Mouse (Mus musculus): ENCODE results near the gene Clcn6. TPM values are rescaled to one million over a fixed set of nuclear protein-coding genes. Genes with fewer than 3 reads are reported as not detected.
A peak's percentile ranks its signal among the peaks of the same experiment; 100 is the strongest.
"Not testable (repeated sequence)": the region's sequence is repeated elsewhere in the genome, so short reads cannot be mapped to it uniquely, and the experiment has no call there.

The Clcn6 gene
- total and polyA plus RNA-seq, 2 experiments from 2014 or later = 26.3 to 61.0 TPM

GRCm38 (mm10) chr4:148054961-148055695, 16.5 kb upstream of the Clcn6 start:
- H3K36me3 ChIP-seq (ENCODE audit: insufficient read depth) = peaks cover 79% of the 10 kb centered on the region
- DNase-seq = no peak
- H3K9ac ChIP-seq = no peak overlapping the region
- no peaks in the 10 kb centered on the region for H3K9me3 ChIP-seq (ENCODE audit: low read length)
- WGBS = 93% methylated on average over 21 of the region's 21 CpGs
- TF ChIP-seq CTCF (IDR thresholded peaks at IDR 0.05; ENCODE audit: low read depth) = no peak
- ATAC-seq = no peak
- H3K4me2 ChIP-seq (ENCODE audit: low read depth) = no peak overlapping the region
- no peak overlapping the region for H3K4me3 ChIP-seq (ENCODE audit: low read depth, low read length)
- no peaks in the 10 kb centered on the region for H3K27me3 ChIP-seq (ENCODE audit: insufficient read depth, low read length)
- no peaks in the 10 kb centered on the region for H3K4me1 ChIP-seq (ENCODE audit: insufficient read depth)
- H3K27ac ChIP-seq (ENCODE audit: low read depth, low read length) = no peak overlapping the region

GRCm38 (mm10) chr4:148053417-148053920, 14.8 kb upstream of the Clcn6 start:
- Histone ChIP-seq H3K27ac (ENCODE audit: low read depth, low read length) (no peak overlapping the region), H3K9ac (no peak overlapping the region)
- ATAC-seq = peak; percentile 62

GRCm38 (mm10) chr4:148052976-148053375, 14.4 kb upstream of the Clcn6 start:
- H3K9me3 ChIP-seq (ENCODE audit: low read length) = no peaks in the 10 kb centered on the region
- DNase-seq (no peak), ATAC-seq (no peak)
- no peak overlapping the region for H3K9ac ChIP-seq
- H3K4me1 ChIP-seq (ENCODE audit: insufficient read depth) = no peaks in the 10 kb centered on the region
- H3K4me2 ChIP-seq (ENCODE audit: low read depth) = no peak overlapping the region
- H3K27ac ChIP-seq (ENCODE audit: low read depth, low read length) = no peak overlapping the region
- 52% methylated on average over 2 of the region's 2 CpGs for WGBS
- no peak for TF ChIP-seq CTCF (IDR thresholded peaks at IDR 0.05; ENCODE audit: low read depth)
- peaks cover 78% of the 10 kb centered on the region for H3K36me3 ChIP-seq (ENCODE audit: insufficient read depth)
- no peaks in the 10 kb centered on the region for H3K27me3 ChIP-seq (ENCODE audit: insufficient read depth, low read length)
- no peak overlapping the region for H3K4me3 ChIP-seq (ENCODE audit: low read depth, low read length)

More at GRCm38 (mm10) chr4:148053417-148053920, 14.8 kb upstream of the Clcn6 start:
- 79% methylated on average over 12 of the region's 12 CpGs for WGBS
- no peaks in the 10 kb centered on the region for H3K4me1 ChIP-seq (ENCODE audit: insufficient read depth)
- H3K4me3 ChIP-seq (ENCODE audit: low read depth, low read length) = no peak overlapping the region
- H3K4me2 ChIP-seq (ENCODE audit: low read depth) = no peak overlapping the region
- peaks cover 78% of the 10 kb centered on the region for H3K36me3 ChIP-seq (ENCODE audit: insufficient read depth)
- peak; percentile 55 for DNase-seq
- no peaks in the 10 kb centered on the region for H3K27me3 ChIP-seq (ENCODE audit: insufficient read depth, low read length)
- no peak for TF ChIP-seq CTCF (IDR thresholded peaks at IDR 0.05; ENCODE audit: low read depth)
- no peaks in the 10 kb centered on the region for H3K9me3 ChIP-seq (ENCODE audit: low read length)

- Histone ChIP-seq H3K4me1 (ENCODE audit: insufficient read depth) (no peaks in the 10 kb centered on the region), H3K9ac (no peak overlapping the region), H3K9me3 (ENCODE audit: low read length) (no peaks in the 10 kb centered on the region), H3K4me2 (ENCODE audit: low read depth) (no peak overlapping the region), H3K36me3 (ENCODE audit: insufficient read depth) (peaks cover 74% of the 10 kb centered on the region), H3K27me3 (ENCODE audit: insufficient read depth, low read length) (no peaks in the 10 kb centered on the region), H3K27ac (ENCODE audit: low read depth, low read length) (no peak overlapping the region), H3K4me3 (ENCODE audit: low read depth, low read length) (no peak overlapping the region)
- WGBS = 84% methylated on average over 11 of the region's 11 CpGs
- no peak for TF ChIP-seq CTCF (IDR thresholded peaks at IDR 0.05; ENCODE audit: low read depth)
- no peak for ATAC-seq
- DNase-seq = no peak
These were observed 13.3 kb upstream of the Clcn6 start for GRCm38 (mm10) chr4:148051886-148052285.

- 93% methylated on average over 13 of the region's 13 CpGs for WGBS
- DNase-seq (no peak), ATAC-seq (no peak)
- H3K9me3 ChIP-seq (ENCODE audit: low read length) = no peaks in the 10 kb centered on the region
- H3K27ac ChIP-seq (ENCODE audit: low read depth, low read length) = no peak overlapping the region
- H3K27me3 ChIP-seq (ENCODE audit: insufficient read depth, low read length) = no peaks in the 10 kb centered on the region
- TF ChIP-seq CTCF (IDR thresholded peaks at IDR 0.05; ENCODE audit: low read depth) = no peak
- H3K4me3 ChIP-seq (ENCODE audit: low read depth, low read length) = no peak overlapping the region
- no peaks in the 10 kb centered on the region for H3K4me1 ChIP-seq (ENCODE audit: insufficient read depth)
- no peak overlapping the region for H3K9ac ChIP-seq
- H3K36me3 ChIP-seq (ENCODE audit: insufficient read depth) = peaks cover 69% of the 10 kb centered on the region
- H3K4me2 ChIP-seq (ENCODE audit: low read depth) = no peak overlapping the region
These were observed 12.6 kb upstream of the Clcn6 start for GRCm38 (mm10) chr4:148051046-148051776.

- not testable (repeated sequence) for H3K27me3 ChIP-seq (ENCODE audit: insufficient read depth, low read length); H3K4me1 ChIP-seq (ENCODE audit: insufficient read depth); DNase-seq; H3K9me3 ChIP-seq (ENCODE audit: low read length); H3K4me3 ChIP-seq (ENCODE audit: low read depth, low read length); H3K9ac ChIP-seq; H3K4me2 ChIP-seq (ENCODE audit: low read depth); H3K27ac ChIP-seq (ENCODE audit: low read depth, low read length); ATAC-seq
- peaks cover 61% of the 10 kb centered on the region for H3K36me3 ChIP-seq (ENCODE audit: insufficient read depth)
- WGBS = 92% methylated on average over 3 of the region's 3 CpGs
These were observed 11.8 kb upstream of the Clcn6 start for GRCm38 (mm10) chr4:148050396-148050914.

All from forebrain, postnatal 0 days (tissue).